Mouse (Mus musculus) CD8-positive naive resting alpha-beta T cell, adult 2 months (primary cell): Measurements from ENCODE around the gene Cxcr5.

ENCODE experiments used
- DNase-seq, 2 experiments: peaks; one replicate each; pipeline ENCODE4 v3.0.0; 2022; ENCODE audit warnings: low read depth in 2 of 2, low spot score in 2 of 2

The Cxcr5 gene

DNA sequence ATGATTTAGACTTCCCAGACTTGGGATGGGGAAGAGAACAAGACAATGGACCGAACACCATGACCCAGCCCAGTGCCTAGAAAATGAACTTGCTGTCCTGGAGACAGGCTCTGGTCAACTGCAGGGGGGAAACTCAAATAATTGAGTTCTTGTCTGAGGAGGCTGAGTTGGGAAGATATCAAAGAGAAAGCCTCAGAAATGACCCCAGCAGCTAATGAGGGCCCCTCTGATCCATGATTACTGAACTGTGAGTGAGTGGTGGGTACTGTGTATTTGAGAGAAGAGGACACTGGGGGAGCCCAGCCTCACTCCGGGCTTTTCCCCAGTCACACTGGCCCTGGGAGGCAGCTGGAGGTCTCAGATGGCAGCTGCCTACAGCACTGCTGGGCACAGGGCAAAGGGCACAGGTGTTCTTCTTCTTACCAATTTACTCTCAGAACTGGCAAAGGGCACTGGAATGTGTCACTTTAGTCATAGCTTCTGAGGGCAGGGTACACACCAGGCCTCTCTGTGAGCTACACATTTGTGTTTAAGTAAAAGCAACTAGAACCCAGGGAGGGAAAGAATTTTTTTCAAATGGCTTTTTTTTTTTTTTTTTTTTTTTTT lies 21.8 kb downstream of the Cxcr5 start:
- DNase-seq, result no peak

DNA sequence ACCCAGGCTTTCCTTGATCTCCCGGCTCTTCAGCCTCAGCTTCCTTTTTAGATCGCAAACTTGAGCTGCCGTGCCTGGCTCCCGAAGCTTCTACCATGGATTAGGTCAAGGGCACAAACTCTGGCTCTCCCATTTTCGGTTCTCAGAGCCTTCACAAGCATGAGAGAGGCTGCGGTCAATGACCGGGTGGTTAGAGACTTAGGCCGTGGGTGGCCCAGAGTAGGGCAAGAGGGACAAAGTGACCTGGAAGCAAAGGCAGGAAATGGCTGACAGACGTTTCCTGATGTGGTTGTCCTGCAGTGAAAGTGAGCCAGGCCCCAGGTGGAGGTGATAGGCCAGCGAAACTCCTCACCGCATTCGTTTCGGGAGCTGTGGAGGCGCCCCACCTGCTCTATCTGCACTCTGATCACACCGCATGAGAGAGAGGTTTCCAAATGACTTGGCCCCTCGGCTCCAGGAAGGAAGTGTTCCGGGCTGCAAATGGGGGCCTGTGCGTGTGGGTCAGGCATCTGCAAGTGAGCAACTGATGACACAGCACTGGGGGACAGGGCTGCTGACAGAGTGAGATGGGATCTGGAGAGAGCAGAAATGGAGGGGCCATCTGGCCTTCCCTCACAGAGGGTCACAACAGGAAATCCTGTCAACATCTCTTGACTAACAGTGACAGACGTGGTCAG lies 23.9 kb downstream of the Cxcr5 start:
- peak in 1 of 2 experiments; percentile 24 for DNase-seq

DNA sequence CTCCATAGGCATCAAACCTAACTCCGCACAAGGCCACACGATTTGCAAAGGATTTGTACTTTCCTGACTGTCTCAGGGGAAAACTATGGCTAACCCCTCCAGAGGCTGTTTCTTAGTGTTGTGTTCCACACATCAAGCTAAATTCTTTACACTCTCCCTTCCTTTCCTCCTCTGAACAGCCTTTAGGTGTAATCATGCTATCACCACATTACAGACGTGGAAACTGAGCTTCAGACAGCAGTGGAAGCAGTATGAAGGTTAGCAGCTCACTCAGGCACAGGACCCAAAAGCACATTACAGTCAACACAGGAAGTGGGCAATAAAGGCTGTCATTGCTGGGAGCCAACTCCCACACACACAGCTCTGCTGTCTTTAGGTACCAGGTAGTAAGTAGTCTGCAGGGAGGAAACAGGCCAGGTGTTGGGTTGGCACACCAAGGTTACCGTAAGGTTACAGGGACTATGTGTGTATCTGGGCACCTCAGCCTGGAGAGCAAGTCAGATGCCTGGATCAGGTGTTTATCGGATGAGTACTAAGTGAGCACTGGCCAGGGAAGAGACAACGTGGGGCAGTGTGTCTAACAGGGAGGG lies 28.6 kb downstream of the Cxcr5 start:
- DNase-seq, result peak; percentile 70 to 77

DNA sequence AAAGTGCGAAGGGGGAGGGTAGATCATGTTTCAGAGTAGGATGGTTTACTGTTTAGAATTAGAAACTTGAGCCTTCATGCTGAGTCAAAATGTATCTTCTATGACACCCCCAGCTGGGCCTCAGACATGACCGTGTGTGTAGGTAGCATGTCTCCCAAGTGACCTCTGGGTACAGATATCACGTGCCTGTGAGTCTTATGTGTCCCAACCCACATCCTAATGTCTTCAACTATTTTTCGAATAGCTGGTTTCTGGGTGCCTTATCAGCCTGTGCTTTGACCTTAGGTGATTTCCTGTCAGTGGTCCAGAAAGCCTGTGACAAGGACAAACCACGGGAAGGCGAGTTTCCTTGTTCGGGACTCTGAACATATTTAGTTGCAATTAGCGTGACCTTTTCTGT lies 33.3 kb downstream of the Cxcr5 start:
- no peak for DNase-seq

DNA sequence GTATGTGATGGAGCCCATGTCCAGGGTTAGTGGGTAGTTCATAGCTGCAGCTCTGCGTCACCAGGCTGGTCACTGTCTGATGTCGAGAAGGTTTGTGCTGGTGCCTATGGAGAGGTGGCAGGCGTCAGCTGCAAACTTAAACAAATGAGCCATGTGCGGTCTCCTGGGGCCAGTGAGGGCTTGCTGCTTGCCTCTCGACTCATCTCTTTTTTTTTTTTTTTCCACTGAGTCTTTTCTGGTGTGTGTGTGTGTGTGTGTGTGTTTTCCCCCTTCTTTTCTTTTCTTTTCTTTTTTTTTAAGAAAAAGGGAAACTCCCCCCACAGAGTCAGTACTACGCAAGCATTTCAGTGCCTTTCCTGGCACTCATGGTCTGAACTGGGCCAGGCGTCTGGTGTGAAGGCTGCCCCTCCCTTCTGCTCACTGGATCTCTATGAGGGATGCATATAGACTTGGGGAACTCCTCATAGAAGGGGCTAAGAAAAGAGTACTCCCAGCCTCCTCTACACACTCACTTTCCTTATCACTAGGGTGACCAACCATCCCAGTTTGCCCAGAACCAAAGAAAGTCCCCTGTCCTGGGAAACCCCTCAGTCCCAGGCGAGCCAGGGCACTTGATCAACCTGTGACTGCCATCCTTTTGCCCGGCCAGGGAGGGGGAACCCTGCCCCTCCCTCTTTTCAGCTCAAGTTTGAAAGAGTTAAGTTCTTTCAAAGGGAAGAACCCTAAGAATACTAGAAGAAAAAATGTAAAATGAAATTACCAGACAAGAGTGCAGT lies 35.2 kb downstream of the Cxcr5 start:
- DNase-seq, result no peak

DNA sequence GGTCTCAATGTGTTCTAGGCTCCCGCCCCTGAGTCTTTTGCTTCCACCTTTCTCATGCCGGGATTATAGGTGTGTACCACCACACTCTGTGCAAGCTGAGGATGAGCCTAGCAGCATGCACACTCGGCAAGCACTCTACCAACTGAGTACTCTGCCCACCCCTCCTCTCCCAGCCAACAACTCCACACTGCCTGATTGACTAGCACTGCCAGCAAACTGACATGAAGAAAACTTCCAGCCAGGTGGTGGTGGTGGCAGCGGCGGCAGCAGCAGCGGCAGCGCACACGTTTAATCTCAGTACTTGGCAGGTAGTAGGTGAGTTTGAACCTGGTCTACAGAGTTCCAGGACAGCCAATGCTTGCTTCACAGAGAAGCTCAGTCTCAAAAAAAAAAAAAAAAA lies 36.1 kb downstream of the Cxcr5 start:
- no peak for DNase-seq

DNA sequence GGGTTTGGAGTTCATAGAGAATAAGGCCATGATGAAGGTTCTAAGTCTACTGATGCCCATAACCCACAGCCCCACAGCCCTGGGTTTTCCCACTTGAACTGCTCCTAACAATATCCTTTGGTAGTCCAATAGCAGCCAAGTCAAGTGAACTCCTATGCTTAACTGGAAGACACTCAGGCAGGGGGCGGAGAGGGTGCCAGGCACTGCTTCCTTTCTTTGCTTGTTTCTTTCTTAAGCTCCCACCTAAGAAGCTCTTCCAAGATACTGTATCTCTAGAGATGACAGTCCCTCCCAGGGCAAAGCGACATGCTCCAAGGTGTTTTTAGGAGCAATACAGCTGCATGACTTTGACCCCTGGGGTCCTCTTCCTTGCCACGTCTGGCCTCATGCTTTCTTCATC lies 36.7 kb downstream of the Cxcr5 start:
- no peak for DNase-seq

DNA sequence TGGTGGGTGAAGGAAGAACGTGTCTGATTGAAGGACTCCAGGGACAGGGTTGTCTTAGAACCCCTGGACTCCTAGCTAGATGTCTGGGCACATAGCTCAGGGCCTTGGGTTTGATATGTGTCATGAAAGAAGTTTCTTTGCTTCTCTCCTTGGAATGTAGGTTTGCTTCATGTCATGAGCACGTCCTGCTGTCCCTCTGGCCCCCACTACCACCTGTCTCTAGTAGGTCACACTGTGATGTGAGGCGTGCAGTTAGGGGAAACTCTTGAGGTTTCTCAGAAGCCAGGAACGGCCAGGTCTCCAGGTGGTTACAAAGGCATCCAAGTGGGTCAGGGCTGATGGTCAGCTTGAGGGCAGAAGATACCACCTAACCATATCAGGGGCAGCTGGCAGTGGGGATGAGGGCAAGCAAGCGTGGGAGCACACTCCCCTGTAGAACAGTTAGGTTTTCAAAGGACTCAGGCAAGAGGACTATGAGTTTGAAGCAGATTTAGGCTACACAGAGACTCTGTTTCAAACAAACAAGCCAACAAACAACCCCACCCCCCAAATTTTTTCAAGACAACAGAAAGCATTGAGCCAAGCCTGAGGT lies 37.3 kb downstream of the Cxcr5 start:
- no peak for DNase-seq

DNA sequence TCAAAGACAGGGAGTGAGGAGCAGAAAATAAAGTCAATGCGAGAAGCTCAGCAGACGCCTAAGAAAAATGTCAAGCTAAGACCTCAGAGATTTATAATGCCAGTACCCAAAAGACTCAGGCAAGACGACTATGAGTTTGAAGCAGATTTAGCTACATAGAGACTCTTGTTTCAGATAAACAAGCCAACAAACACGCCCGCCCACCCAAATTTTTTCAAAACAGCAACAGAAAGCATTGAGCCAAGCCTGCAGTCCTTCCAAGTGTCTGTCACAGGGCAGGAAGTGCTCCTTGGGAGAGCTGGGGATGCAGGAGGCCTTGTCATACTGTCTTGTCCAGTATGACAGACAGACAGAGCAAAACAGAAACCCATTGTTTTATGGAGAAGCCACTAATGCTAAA lies 38.0 kb downstream of the Cxcr5 start:
- no peak for DNase-seq

DNA sequence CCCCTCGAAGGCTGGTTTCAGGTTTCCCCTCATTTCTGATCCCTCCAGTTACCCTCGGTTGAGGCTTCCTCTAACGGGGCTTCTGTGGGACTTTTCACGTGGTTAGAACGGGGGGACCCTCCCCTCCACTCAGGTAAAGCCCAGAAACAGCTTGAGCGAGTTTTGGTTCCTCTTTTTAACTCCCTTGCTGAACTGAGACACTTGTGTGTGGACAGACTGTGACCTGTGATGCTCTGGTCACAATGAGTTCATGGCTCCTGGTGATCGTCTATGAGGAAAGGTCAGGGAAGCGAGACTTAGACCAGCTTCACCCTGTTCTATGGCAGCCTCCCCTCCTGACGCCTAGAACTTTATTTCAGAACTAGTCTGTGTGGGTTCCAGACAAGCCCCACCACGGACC lies 39.8 kb downstream of the Cxcr5 start:
- no peak for DNase-seq

DNA sequence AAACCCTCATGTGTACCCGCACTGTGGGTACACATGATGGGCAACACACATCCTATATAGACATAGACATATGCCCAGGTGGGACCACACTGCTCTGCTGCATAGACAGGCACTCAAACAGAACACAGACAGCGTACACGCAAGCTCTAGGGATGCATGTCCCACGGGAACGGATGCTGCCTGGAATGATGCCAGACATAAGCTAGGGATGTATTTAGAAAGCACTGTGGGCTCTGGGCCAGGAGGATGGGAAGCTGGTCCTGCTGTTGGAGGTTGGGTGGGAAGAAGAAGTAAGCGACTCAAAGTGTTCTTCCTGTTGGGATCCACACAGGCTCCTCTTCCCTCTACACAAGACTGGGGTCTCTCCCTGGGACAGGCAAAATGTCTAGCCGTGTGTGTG lies 43.6 kb downstream of the Cxcr5 start:
- no peak for DNase-seq

DNA sequence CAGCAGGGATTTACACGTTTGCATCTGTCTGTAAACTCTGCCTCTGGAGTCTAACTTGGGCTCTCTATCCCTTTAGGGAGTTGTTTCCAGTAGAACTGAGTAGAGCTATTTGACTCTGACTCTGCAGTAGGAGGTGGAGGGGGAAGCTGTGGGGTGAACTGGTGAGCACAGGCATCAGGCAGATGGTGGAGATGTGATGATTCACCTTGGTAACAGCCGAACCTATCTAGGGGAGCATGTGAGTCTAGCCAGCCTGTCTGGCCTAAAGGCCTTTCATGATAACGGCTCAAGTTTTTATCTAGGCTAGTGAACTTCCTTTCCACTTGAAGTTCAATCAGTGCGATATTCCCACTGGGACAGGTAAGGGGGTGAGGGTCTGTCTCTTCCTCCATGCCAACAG lies 44.3 kb downstream of the Cxcr5 start:
- DNase-seq, result peak in 1 of 2 experiments; percentile 41

DNA sequence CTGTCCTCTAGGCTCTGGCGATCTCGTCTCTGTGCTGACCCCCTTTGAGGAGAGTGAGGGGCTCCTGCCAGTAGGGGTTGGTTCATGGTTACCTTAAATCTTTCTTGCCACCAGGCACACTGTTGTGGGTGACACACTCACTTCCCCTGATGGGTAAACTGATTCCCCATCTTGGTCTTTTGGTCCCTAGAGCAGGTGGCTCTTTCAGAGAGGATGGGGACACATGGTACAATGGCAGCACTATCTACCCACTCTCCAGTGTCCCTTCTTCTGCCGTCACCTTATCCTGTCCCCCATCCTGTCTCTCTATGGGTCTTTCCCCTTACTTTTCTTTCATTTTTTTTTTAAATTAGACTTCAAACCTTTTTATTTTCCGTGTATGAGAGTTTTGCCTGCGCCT lies 45.8 kb downstream of the Cxcr5 start:
- no peak for DNase-seq

DNA sequence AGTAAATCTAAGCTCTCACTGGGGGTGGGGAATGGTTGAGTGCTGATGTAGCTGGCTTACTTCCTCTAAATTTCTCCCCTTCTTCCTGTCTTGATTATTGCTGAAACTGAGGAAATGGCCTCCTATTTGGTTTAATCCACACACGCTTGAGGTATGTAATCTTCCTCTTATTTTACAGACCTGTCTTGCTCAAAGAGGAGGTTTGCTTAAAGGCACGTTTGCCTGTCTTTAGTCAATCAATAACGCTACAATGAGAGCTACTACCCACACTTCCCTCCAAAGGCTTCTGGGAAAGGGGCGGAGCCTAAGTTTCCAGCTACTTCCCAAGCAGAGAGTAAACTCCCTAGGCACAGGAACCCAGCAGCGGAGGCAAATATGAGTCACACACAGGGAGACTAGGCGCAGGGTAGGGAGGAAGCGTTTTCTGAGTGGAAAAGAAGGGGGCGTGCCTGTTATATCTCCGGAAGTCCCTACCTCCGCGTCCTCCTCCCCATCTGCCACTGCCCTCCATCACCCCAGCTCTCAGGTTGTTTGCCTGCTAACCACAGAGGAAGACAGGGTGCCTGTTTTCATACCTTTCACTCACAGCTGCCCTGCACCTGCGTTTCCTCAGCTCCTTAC lies 46.4 kb downstream of the Cxcr5 start:
- DNase-seq, result peak; percentile 62 to 67

DNA sequence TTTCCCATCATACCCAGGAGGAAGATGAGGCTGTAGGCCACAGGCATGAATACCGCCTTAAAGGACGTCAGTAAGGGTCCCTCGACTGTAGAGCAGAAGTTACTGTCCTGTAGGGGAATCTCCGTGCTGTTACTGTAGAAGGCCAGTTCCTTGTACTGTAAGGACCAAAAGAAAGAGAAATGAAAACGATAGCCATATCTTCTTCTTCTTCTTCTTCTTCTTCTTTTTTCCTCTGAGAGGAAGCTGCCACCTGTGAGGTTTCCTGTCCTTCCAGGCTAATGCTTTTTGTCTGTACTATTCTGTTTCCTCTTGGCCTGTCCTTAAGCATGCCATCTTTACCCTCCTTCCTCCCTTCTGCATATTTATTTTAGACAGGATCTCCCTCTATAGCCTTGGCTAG lies 47.5 kb downstream of the Cxcr5 start:
- DNase-seq, result no peak

DNA sequence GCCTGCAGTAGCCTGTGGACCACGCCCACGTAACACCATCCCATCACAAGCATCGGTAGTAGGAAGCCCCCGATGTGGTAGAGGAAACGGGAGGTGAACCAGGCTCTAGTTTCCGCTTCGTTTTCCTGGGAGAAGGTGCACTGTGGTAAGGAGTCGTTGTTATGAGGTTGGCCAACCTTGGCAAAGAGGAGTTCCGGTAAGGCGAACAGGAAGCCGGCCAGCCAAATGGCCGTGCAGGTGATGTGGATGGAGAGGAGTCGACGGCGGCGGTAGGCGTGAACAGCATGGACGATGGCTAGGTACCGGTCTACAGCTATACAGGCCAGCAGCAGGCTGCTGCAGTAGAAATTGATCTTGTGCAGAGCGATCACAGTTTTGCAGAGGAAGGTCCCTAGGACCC lies 48.1 kb downstream of the Cxcr5 start:
- DNase-seq, result no peak

DNA sequence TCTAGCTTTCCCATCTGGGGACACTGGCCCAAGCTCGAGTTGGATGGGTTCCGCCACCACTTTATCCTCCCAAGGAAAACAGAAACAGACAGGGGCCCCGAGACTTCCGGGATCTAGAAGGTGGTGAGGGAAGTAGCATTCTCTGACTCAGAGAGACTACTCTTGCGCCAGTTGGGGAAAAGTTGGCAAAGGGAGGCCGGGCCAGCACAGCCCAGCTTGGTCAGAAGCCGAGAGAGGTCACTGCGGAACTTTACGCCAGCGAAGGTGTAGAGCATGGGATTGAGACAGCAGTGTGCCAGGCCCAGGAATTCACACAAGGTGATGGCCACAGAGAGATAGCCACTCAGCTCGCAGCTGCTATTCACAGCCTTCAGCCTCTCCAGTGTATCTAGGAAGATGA lies 48.6 kb downstream of the Cxcr5 start:
- DNase-seq, result no peak

DNA sequence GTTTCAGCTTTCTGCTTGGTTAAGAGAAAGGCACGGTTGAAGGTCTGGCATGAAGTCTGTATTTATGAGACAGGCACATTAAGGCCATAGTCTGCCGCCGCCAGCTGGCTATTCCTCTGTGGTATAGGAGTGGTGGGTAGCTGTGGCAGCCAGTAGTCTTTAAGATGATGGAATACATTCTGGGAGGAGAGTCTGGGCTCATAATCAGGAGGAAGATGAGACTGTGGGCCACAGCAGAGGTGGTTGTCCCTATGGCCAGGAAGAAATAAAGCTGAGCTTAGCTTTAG lies 49.0 kb downstream of the Cxcr5 start:
- no peak for DNase-seq

DNA sequence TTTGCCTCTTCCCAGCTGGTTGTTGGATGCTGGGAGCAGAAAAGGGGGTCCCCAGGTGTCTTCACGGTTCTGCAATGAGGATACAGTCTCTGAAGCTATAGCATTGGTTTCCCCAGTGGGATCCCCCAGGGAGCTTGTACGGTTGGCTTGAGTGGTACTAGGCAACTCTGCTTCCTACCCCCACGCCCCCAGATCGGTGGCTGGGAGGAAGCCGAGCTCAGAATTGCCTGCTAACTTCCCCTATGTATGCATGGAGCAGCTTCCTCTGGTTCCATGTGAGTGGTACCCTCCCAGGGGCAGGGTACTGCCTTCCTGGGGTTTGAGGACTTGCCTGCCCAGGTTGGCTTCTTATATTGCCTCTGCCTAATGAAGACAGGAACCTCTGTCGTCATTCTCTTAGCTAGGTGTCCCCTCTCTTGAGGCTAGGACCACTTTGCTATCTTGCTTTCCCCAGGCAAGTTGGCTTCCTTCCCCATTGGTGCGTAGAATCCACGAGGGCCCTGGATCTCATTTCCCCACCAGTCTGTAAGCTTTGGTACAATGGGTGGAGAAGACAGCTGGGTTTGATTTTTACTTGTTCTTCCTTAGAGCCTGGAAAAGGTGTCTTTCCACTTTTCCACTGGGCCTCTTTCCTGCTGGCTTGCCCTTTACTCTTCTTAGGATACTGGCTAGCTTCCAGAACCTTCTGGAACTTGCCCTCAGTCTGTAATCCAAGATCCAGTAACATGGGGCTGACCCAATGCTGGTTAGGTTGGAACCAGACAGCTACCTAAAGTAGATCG lies 49.6 kb downstream of the Cxcr5 start:
- DNase-seq, result no peak

DNA sequence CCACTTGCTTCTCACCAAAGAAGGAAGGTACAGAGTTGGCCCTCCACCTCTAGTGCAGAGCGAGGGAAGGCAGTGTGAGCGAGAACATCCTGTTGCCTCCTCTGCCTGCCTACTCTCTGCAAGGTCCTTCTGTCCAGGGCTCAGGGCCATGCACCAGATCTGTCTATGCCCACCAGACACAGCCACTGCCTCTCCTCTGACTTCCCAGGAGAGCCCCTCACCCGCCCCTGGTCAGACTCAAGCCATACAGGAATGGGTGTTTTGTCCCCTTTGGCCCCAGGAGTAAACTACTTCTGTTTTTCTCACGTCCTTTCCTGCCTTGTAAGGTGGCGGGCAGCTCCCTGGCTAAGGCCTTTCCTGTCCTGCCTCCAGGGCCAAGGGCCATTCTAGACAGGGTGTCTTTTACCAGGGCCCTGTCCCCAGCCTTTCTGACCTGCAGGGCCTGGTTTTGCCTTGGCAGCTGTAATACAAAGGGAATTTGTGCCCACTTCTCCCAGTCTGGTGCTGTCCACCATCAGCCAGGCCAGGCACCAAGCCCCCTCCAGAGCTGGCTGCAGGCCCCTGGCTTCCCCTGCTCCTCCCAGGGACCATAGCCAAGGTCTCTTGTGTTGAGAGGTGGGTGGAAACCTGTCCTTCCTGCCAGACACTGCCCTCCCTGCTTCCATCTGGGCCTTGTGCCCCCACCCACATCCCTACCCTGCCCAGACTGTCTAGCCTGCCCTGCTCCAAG lies 50.6 kb downstream of the Cxcr5 start:
- DNase-seq, result peak in 1 of 2 experiments; percentile 50
